Mouse (Mus musculus): Measurements from ENCODE around the gene Mrtfa. TPM values are rescaled to one million over a fixed set of nuclear protein-coding genes. Genes with fewer than 3 reads are reported as not detected.

The Mrtfa gene
- polyA plus RNA-seq, 1 experiment from 2014 or later = 28.2 TPM

DNA sequence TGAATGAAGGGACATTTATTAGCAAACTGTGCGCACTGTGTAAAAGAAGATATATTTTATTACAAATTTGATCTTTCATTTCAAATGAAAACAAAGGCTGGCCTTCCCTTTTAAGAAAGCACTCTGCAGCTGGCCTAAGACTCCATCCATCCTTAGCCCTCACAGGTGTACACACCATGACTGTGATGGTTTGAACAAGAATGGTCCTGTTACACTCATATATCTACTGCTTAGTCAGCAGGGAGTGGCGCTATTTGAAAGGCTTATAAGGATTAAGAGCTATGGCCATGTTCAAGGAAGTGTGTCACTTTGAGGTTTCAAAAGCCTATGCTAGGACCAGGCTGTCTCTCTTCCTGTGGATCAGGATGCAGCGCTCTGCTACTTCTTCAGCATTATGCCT lies 122.8 kb downstream of the Mrtfa start:
- 98% methylated on average over 3 of the region's 3 CpGs for WGBS

GRCm38 (mm10) chr15:81066976-81067375 lies 123.6 kb downstream of the Mrtfa start:
- H3K9ac ChIP-seq (ENCODE audit: low read depth, low read length) = no peak overlapping the region
- H3K4me2 ChIP-seq (replicated peaks; ENCODE audit: low read depth, low read length) = no peak overlapping the region
- H3K27me3 ChIP-seq (ENCODE audit: control insufficient read depth, insufficient read depth, low read length) = no peaks in the 10 kb centered on the region
- H3K27ac ChIP-seq (ENCODE audit: low read depth, low read length) = no peak overlapping the region
- H3K9me3 ChIP-seq (ENCODE audit: control insufficient read depth, low read length) = no peaks in the 10 kb centered on the region
- no peaks in the 10 kb centered on the region for H3K36me3 ChIP-seq (ENCODE audit: control insufficient read depth, insufficient read depth, low read length)
- 71% methylated on average over 5 of the region's 5 CpGs for WGBS
- H3K4me1 ChIP-seq (ENCODE audit: control insufficient read depth, insufficient read depth, low read length) = peaks cover 15% of the 10 kb centered on the region
- no peak overlapping the region for H3K4me3 ChIP-seq (ENCODE audit: low read length)
- ATAC-seq (ENCODE audit: low FRiP score, low TSS enrichment) = no peak

More for the DNA sequence above, 122.8 kb downstream of the Mrtfa start:
- no peaks in the 10 kb centered on the region for H3K9me3 ChIP-seq (ENCODE audit: control insufficient read depth, low read length)
- H3K4me3 ChIP-seq (ENCODE audit: low read length) = no peak overlapping the region
- no peak for ATAC-seq (ENCODE audit: low FRiP score, low TSS enrichment)
- H3K9ac ChIP-seq (ENCODE audit: low read depth, low read length) = no peak overlapping the region
- no peaks in the 10 kb centered on the region for H3K36me3 ChIP-seq (ENCODE audit: control insufficient read depth, insufficient read depth, low read length)
- no peaks in the 10 kb centered on the region for H3K27me3 ChIP-seq (ENCODE audit: control insufficient read depth, insufficient read depth, low read length)
- peaks cover 7% of the 10 kb centered on the region for H3K4me1 ChIP-seq (ENCODE audit: control insufficient read depth, insufficient read depth, low read length)
- H3K27ac ChIP-seq (ENCODE audit: low read depth, low read length) = no peak overlapping the region
- no peak overlapping the region for H3K4me2 ChIP-seq (replicated peaks; ENCODE audit: low read depth, low read length)

GRCm38 (mm10) chr15:81064661-81065060 lies 125.9 kb downstream of the Mrtfa start:
- 96% methylated on average over 4 of the region's 4 CpGs for WGBS
- H3K36me3 ChIP-seq (ENCODE audit: control insufficient read depth, insufficient read depth, low read length) = no peaks in the 10 kb centered on the region
- no peaks in the 10 kb centered on the region for H3K9me3 ChIP-seq (ENCODE audit: control insufficient read depth, low read length)
- ATAC-seq (ENCODE audit: low FRiP score, low TSS enrichment) = no peak
- no peak overlapping the region for H3K4me3 ChIP-seq (ENCODE audit: low read length)
- H3K9ac ChIP-seq (ENCODE audit: low read depth, low read length) = no peak overlapping the region
- H3K27ac ChIP-seq (ENCODE audit: low read depth, low read length) = no peak overlapping the region
- no peaks in the 10 kb centered on the region for H3K27me3 ChIP-seq (ENCODE audit: control insufficient read depth, insufficient read depth, low read length)
- no peak overlapping the region for H3K4me2 ChIP-seq (replicated peaks; ENCODE audit: low read depth, low read length)
- peaks cover 23% of the 10 kb centered on the region for H3K4me1 ChIP-seq (ENCODE audit: control insufficient read depth, insufficient read depth, low read length)

GRCm38 (mm10) chr15:81064143-81064542 lies 126.4 kb downstream of the Mrtfa start:
- Histone ChIP-seq H3K4me3 (ENCODE audit: low read length) (no peak overlapping the region), H3K27me3 (ENCODE audit: control insufficient read depth, insufficient read depth, low read length) (no peaks in the 10 kb centered on the region), H3K36me3 (ENCODE audit: control insufficient read depth, insufficient read depth, low read length) (no peaks in the 10 kb centered on the region), H3K4me1 (ENCODE audit: control insufficient read depth, insufficient read depth, low read length) (peaks cover 23% of the 10 kb centered on the region), H3K9me3 (ENCODE audit: control insufficient read depth, low read length) (no peaks in the 10 kb centered on the region), H3K27ac (ENCODE audit: low read depth, low read length) (no peak overlapping the region), H3K4me2 (replicated peaks; ENCODE audit: low read depth, low read length) (no peak overlapping the region), H3K9ac (ENCODE audit: low read depth, low read length) (no peak overlapping the region)
- ATAC-seq (ENCODE audit: low FRiP score, low TSS enrichment) = no peak
- WGBS = 45% methylated on average over 1 of the region's 1 CpGs

DNA sequence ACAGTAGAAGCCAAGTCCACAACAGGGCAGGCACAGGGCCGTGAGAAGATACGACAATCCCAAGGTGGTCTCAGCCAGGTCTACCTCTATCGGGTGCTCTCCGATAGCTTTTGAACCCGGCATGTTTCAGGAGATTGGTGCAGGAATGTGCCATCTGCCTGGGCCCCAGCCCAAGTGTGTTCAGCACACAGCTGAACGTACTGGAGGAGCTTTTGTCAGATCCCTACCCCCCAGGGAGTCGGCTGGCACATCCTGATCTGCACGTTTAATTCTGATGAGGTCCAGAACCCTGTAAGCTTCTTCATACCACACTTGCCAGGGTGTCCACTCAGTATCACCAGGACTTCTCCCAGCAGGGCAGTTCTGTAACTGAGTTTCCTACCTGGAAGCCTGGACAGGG lies 127.9 kb downstream of the Mrtfa start:
- no peak; the same call in none of the 2 replicates for ATAC-seq (ENCODE audit: low FRiP score, low TSS enrichment)
- WGBS = 10% methylated on average over 8 of the region's 8 CpGs
- Histone ChIP-seq H3K4me3 (ENCODE audit: low read length) (no peak overlapping the region), H3K4me2 (replicated peaks; ENCODE audit: low read depth, low read length) (peak overlapping the region; percentile 17), H3K4me1 (ENCODE audit: control insufficient read depth, insufficient read depth, low read length) (peaks cover 23% of the 10 kb centered on the region), H3K9me3 (ENCODE audit: control insufficient read depth, low read length) (no peaks in the 10 kb centered on the region), H3K27ac (ENCODE audit: low read depth, low read length) (peak overlapping the region; percentile 82), H3K9ac (ENCODE audit: low read depth, low read length) (no peak overlapping the region), H3K36me3 (ENCODE audit: control insufficient read depth, insufficient read depth, low read length) (no peaks in the 10 kb centered on the region), H3K27me3 (ENCODE audit: control insufficient read depth, insufficient read depth, low read length) (no peaks in the 10 kb centered on the region)

DNA sequence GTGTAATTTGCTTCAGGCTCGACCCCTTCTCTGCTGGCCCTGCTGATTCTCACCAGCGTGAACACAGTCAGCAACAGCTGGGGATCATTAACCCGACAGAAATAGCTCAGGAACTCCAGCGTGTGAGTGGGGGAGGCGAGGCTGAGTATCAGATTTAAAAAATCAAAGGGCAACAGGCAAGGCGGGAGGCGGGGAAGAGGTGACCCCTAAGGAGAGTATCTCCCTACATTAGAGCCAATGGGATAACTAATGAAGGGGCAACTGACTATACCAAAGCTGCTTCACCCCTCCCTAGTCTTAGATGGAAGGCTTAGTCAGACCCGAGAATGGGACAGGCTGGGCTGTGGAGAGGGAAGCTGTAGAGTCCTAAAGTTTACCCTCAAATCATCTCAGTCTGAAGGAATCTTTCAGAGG lies 128.4 kb downstream of the Mrtfa start:
- Histone ChIP-seq H3K27ac (ENCODE audit: low read depth, low read length) (peak overlapping the region; percentile 82), H3K27me3 (ENCODE audit: control insufficient read depth, insufficient read depth, low read length) (no peaks in the 10 kb centered on the region), H3K4me2 (replicated peaks; ENCODE audit: low read depth, low read length) (peak overlapping the region; percentile 17), H3K9ac (ENCODE audit: low read depth, low read length) (no peak overlapping the region), H3K4me1 (ENCODE audit: control insufficient read depth, insufficient read depth, low read length) (peaks cover 23% of the 10 kb centered on the region), H3K9me3 (ENCODE audit: control insufficient read depth, low read length) (no peaks in the 10 kb centered on the region), H3K4me3 (ENCODE audit: low read length) (no peak overlapping the region), H3K36me3 (ENCODE audit: control insufficient read depth, insufficient read depth, low read length) (no peaks in the 10 kb centered on the region)
- ATAC-seq (ENCODE audit: low FRiP score, low TSS enrichment) = peak; percentile 92
- 7% methylated on average over 8 of the region's 8 CpGs for WGBS

DNA sequence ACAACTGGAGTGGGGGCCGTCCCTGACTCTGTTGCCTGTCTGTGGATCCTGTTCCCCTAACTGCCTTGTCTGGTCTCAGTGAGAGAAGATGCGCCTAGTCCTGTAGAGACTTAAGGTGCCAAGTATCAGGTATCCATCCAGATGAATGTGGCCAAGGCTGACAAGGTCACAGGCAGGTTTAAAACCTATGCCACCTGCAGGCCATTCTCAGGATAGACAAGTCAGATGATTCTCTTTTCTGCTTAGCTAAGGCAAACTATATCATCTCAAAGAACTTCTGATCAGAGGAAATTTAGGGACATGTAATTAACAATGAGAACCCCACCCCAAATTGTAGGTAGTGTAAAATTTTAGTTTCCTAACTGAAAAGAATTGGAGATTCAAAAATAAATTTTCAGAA lies 129.6 kb downstream of the Mrtfa start:
- no peak overlapping the region for H3K4me3 ChIP-seq (ENCODE audit: low read length)
- no peaks in the 10 kb centered on the region for H3K36me3 ChIP-seq (ENCODE audit: control insufficient read depth, insufficient read depth, low read length)
- no peaks in the 10 kb centered on the region for H3K27me3 ChIP-seq (ENCODE audit: control insufficient read depth, insufficient read depth, low read length)
- H3K4me2 ChIP-seq (replicated peaks; ENCODE audit: low read depth, low read length) = no peak overlapping the region
- no peak overlapping the region for H3K27ac ChIP-seq (ENCODE audit: low read depth, low read length)
- no peaks in the 10 kb centered on the region for H3K9me3 ChIP-seq (ENCODE audit: control insufficient read depth, low read length)
- 78% methylated on average over 2 of the region's 2 CpGs for WGBS
- ATAC-seq (ENCODE audit: low FRiP score, low TSS enrichment) = no peak
- no peak overlapping the region for H3K9ac ChIP-seq (ENCODE audit: low read depth, low read length)
- H3K4me1 ChIP-seq (ENCODE audit: control insufficient read depth, insufficient read depth, low read length) = peaks cover 23% of the 10 kb centered on the region

- ATAC-seq (ENCODE audit: low FRiP score, low TSS enrichment) = no peak
- peaks cover 16% of the 10 kb centered on the region for H3K4me1 ChIP-seq (ENCODE audit: control insufficient read depth, insufficient read depth, low read length)
- no peaks in the 10 kb centered on the region for H3K36me3 ChIP-seq (ENCODE audit: control insufficient read depth, insufficient read depth, low read length)
- H3K4me3 ChIP-seq (ENCODE audit: low read length) = no peak overlapping the region
- H3K9me3 ChIP-seq (ENCODE audit: control insufficient read depth, low read length) = no peaks in the 10 kb centered on the region
- H3K27ac ChIP-seq (ENCODE audit: low read depth, low read length) = no peak overlapping the region
- WGBS = 88% methylated on average over 5 of the region's 5 CpGs
- no peaks in the 10 kb centered on the region for H3K27me3 ChIP-seq (ENCODE audit: control insufficient read depth, insufficient read depth, low read length)
- H3K9ac ChIP-seq (ENCODE audit: low read depth, low read length) = no peak overlapping the region
- no peak overlapping the region for H3K4me2 ChIP-seq (replicated peaks; ENCODE audit: low read depth, low read length)
These were observed 132.8 kb downstream of the Mrtfa start for GRCm38 (mm10) chr15:81057736-81058135.

DNA sequence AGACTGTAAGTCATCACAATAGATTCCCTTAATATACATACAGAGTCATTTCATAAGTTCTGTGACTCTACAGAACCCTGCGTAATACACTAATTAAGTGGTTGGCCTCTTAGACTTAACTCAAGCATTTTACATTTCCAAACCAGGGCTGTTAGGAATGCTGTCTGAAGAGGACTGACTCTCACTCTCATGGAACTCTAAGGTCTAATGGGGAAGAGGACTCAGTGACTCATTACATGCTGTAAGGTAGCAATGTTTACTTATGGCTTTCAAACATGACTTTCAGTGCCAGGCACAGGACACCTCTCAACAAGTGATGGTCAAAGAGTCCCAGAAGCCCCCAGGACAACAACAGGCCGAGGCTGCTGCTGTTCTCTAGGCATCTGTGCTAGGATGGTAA lies 135.1 kb downstream of the Mrtfa start:
- Histone ChIP-seq H3K9me3 (ENCODE audit: control insufficient read depth, low read length) (no peaks in the 10 kb centered on the region), H3K27me3 (ENCODE audit: control insufficient read depth, insufficient read depth, low read length) (no peaks in the 10 kb centered on the region), H3K4me2 (replicated peaks; ENCODE audit: low read depth, low read length) (no peak overlapping the region), H3K4me1 (ENCODE audit: control insufficient read depth, insufficient read depth, low read length) (no peaks in the 10 kb centered on the region), H3K27ac (ENCODE audit: low read depth, low read length) (no peak overlapping the region), H3K36me3 (ENCODE audit: control insufficient read depth, insufficient read depth, low read length) (no peaks in the 10 kb centered on the region), H3K4me3 (ENCODE audit: low read length) (no peak overlapping the region), H3K9ac (ENCODE audit: low read depth, low read length) (no peak overlapping the region)
- 95% methylated on average over 2 of the region's 2 CpGs for WGBS
- no peak for ATAC-seq (ENCODE audit: low FRiP score, low TSS enrichment)

Measured in kidney, embryonic 14.5 days (tissue).